ENCODE assay signal across 11 mouse cellular contexts in the genomic region with DNA sequence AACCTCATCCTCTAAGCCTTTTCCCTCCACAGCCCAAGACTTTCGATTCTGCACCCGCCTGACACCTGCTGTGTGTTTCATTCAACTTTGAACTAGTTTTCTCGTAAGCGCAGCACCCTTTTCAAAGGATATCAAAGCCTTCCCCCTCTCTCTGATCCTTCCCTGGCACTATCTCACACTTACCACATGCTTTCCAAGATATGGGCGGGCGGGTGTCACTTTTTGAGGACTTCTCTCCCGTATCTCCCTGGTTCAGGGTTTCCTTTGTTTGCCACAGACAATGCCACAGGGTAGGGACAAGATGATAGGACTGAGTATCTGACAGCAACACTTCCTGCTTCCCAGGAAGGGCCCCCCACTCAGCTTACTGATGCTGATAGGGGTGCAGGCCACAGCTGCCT.
DNase-seq lines count a peak whose midpoint lies in the region; ATAC-seq and TF ChIP-seq lines count a peak whose summit lies in the region.
"Had no signal": no experiment of that assay in that cellular context is flagged by ENCODE, and none has a peak within 500 bp of the region (broad histone marks: within the 10 kb centered on the region; RNA-seq: fewer than 3 reads in every experiment).

No protein-coding gene starts in this region.

- ATAC-seq in G1E (ENCODE audit: extremely low read depth, insufficient number of reproducible peaks, low FRiP score, poor library complexity, severe bottlenecking), result 0 out of 2 replicates have a peak, but pooled peaks have one; percentile 15
- peak; percentile 97 for ATAC-seq in liver, embryonic 12.5 days
- peak; percentile 96 for ATAC-seq in megakaryocyte-erythroid progenitor cell, adult 5-6 weeks (replicated peaks; ENCODE audit: low FRiP score, low TSS enrichment, poor library complexity, severe bottlenecking)
- ATAC-seq: intestine, postnatal 0 days had no signal

- TF ChIP-seq CTCF in G1E (IDR thresholded peaks at IDR 0.05; ENCODE audit: low read depth, low read length), result no peak

- no peaks in the 10 kb centered on the region for H3K36me3 ChIP-seq in heart, embryonic 10.5 days
- no peaks in the 10 kb centered on the region for H3K36me3 ChIP-seq in G1E (replicated peaks)
- no peaks in the 10 kb centered on the region for H3K36me3 ChIP-seq in liver, embryonic 12.5 days
- no peaks in the 10 kb centered on the region for H3K36me3 ChIP-seq in embryonic facial prominence, embryonic 10.5 days (replicated peaks)

- intact Hi-C loops in gastrocnemius, postnatal 36 days (cut with DNase I), result no loop called here

- peak overlapping the region; percentile 1; the same call in 1 of the 2 replicates for H3K4me2 ChIP-seq in liver, embryonic 12.5 days

- H3K9ac ChIP-seq in liver, embryonic 12.5 days, result no peak overlapping the region

- H3K27ac ChIP-seq in heart, embryonic 10.5 days, result no peak overlapping the region
- peak overlapping the region; percentile 33 for H3K27ac ChIP-seq in liver, embryonic 12.5 days
- H3K27ac ChIP-seq in embryonic facial prominence, embryonic 10.5 days (replicated peaks), result no peak overlapping the region

- H3K4me1 ChIP-seq in heart, embryonic 10.5 days, result no peaks in the 10 kb centered on the region
- no peaks in the 10 kb centered on the region for H3K4me1 ChIP-seq in G1E (ENCODE audit: insufficient read depth, low read depth, low read length)
- H3K4me1 ChIP-seq in liver, embryonic 12.5 days, result peaks cover 19% of the 10 kb centered on the region
- H3K4me1 ChIP-seq in embryonic facial prominence, embryonic 10.5 days, result no peaks in the 10 kb centered on the region

- H3K4me3 ChIP-seq in heart, embryonic 10.5 days, result no peak overlapping the region
- no peak overlapping the region for H3K4me3 ChIP-seq in G1E (ENCODE audit: low read depth, low read length)
- H3K4me3 ChIP-seq in liver, embryonic 12.5 days, result no peak overlapping the region
- H3K4me3 ChIP-seq in embryonic facial prominence, embryonic 10.5 days, result no peak overlapping the region

- DNase-seq in heart, embryonic 10.5 days (ENCODE audit: low spot score), result peak; percentile 86
- DNase-seq in heart, adult 8-10 months (ENCODE audit: low spot score), result no peak
- no peak for DNase-seq in G1E (ENCODE audit: low spot score)
- DNase-seq in embryonic facial prominence, embryonic 10.5 days (ENCODE audit: low spot score), result no peak
- no peak for DNase-seq in adrenal gland, postnatal 10 days
- DNase-seq in gastrocnemius, postnatal 36 days, result no peak
- DNase-seq: B cell, adult 2 months; cerebellum, adult 18-20 months had no signal

- H3K27me3 ChIP-seq in heart, embryonic 10.5 days (ENCODE audit: insufficient read depth, poor library complexity, severe bottlenecking), result no peaks in the 10 kb centered on the region
- no peaks in the 10 kb centered on the region for H3K27me3 ChIP-seq in G1E (ENCODE audit: insufficient read depth, low read length)
- no peaks in the 10 kb centered on the region for H3K27me3 ChIP-seq in liver, embryonic 12.5 days (replicated peaks)
- no peaks in the 10 kb centered on the region for H3K27me3 ChIP-seq in embryonic facial prominence, embryonic 10.5 days (replicated peaks; ENCODE audit: low read depth, poor library complexity, severe bottlenecking)

- no peaks in the 10 kb centered on the region for H3K9me3 ChIP-seq in heart, embryonic 10.5 days
- H3K9me3 ChIP-seq in G1E (replicated peaks), result peaks cover 38% of the 10 kb centered on the region
- peaks cover 7% of the 10 kb centered on the region for H3K9me3 ChIP-seq in liver, embryonic 12.5 days (replicated peaks)
- 0 out of 2 replicates have a peak, but pooled peaks cover 4% of the 10 kb centered on the region for H3K9me3 ChIP-seq in embryonic facial prominence, embryonic 10.5 days

- 39% methylated on average over 7 of the region's 7 CpGs for WGBS in heart, embryonic 10.5 days
- 17% methylated on average over 7 of the region's 7 CpGs for WGBS in liver, embryonic 12.5 days (ENCODE audit: insufficient replicate concordance)
- 73% methylated on average over 7 of the region's 7 CpGs for WGBS in embryonic facial prominence, embryonic 10.5 days

Comparison
In these comparisons a context has a peak if more than half of its experiments do, and no peak if none do; other contexts are left out.
1. ATAC-seq: peak in every context shown above with its lines; median percentile 97 in liver, embryonic 12.5 days; 96 in megakaryocyte-erythroid progenitor cell, adult 5-6 weeks; 15 in G1E.